Mouse (Mus musculus) kidney, adult 2 months (tissue): ENCODE data around the gene Tex264.

Experiments used
- CTCF ChIP-seq: fragments of 200-500 bp; conservative IDR thresholded peaks from 2 replicates; pipeline ENCODE4 v1.5.1; 2011; ENCODE audit warnings: low read depth, mild to moderate bottlenecking, control low read depth, low read length, moderate library complexity, mixed read lengths; ENCODE audit not compliant: insufficient read depth, insufficient read length
- POLR2A ChIP-seq: fragments of 200-500 bp; IDR thresholded peaks from one replicate; pipeline ENCODE4 v1.6.1; 2011; ENCODE audit warnings: low read depth, low read length, control low read depth

- TF ChIP-seq CTCF (no peak), POLR2A (no peak)
These were observed 71.8 kb downstream of the Tex264 start for GRCm38 (mm10) chr9:106613951-106614350.
